22 mouse cellular contexts compared by ENCODE assay signal in genomic region chr10:108649174-108649573, GRCm38 (mm10). TPM values are rescaled to one million over a fixed set of nuclear protein-coding genes. Genes with fewer than 3 reads are reported as not detected.
DNase-seq lines count a peak whose midpoint lies in the region; ATAC-seq and TF ChIP-seq lines count a peak whose summit lies in the region.
"Had no signal": no experiment of that assay in that cellular context is flagged by ENCODE, and none has a peak within 500 bp of the region (broad histone marks: within the 10 kb centered on the region; RNA-seq: fewer than 3 reads in every experiment).

No protein-coding gene starts in this region.

- peaks cover 8% of the 10 kb centered on the region; the same call in 1 of the 2 replicates for H3K4me1 ChIP-seq in hindbrain, embryonic 14.5 days (replicated peaks; ENCODE audit: control insufficient read depth, insufficient read depth, low read length)
- no peaks in the 10 kb centered on the region for H3K4me1 ChIP-seq in hindbrain, embryonic 11.5 days (replicated peaks; ENCODE audit: control insufficient read depth, insufficient read depth, low read length)
- H3K4me1 ChIP-seq in stomach, embryonic 15.5 days: no peaks in the 10 kb centered on the region
- no peaks in the 10 kb centered on the region for H3K4me1 ChIP-seq in stomach, postnatal 0 days (replicated peaks; ENCODE audit: control insufficient read depth, insufficient read depth)
- no peaks in the 10 kb centered on the region for H3K4me1 ChIP-seq in stomach, embryonic 16.5 days (ENCODE audit: control insufficient read depth, insufficient read depth, low read length)
- H3K4me1 ChIP-seq: embryonic facial prominence, embryonic 15.5 days; forebrain, embryonic 10.5 days; limb, embryonic 15.5 days had no signal

- TF ChIP-seq CTCF in stomach, postnatal 0 days (IDR thresholded peaks at IDR 0.05; ENCODE audit: low read depth): no peak

- no peak overlapping the region for H3K9ac ChIP-seq in hindbrain, embryonic 14.5 days
- H3K9ac ChIP-seq in hindbrain, embryonic 11.5 days (ENCODE audit: low read depth, low read length): no peak overlapping the region
- no peak overlapping the region for H3K9ac ChIP-seq in stomach, embryonic 15.5 days
- no peak overlapping the region for H3K9ac ChIP-seq in stomach, postnatal 0 days (ENCODE audit: low read length)
- H3K9ac ChIP-seq in stomach, embryonic 16.5 days (ENCODE audit: low read length): no peak overlapping the region
- H3K9ac ChIP-seq: embryonic facial prominence, embryonic 15.5 days; heart, embryonic 15.5 days; limb, embryonic 15.5 days had no signal

- intact Hi-C loops in gastrocnemius, postnatal 36 days (cut with DNase I): no loop called here

- H3K4me2 ChIP-seq in hindbrain, embryonic 14.5 days (replicated peaks): no peak overlapping the region
- H3K4me2 ChIP-seq in hindbrain, embryonic 11.5 days (replicated peaks; ENCODE audit: low read depth, low read length): no peak overlapping the region
- no peak overlapping the region for H3K4me2 ChIP-seq in stomach, embryonic 15.5 days
- H3K4me2 ChIP-seq in stomach, postnatal 0 days (replicated peaks; ENCODE audit: low read depth): no peak overlapping the region
- H3K4me2 ChIP-seq in stomach, embryonic 16.5 days (ENCODE audit: low read depth, low read length): no peak overlapping the region
- H3K4me2 ChIP-seq: embryonic facial prominence, embryonic 15.5 days; heart, embryonic 15.5 days; limb, embryonic 15.5 days had no signal

- H3K36me3 ChIP-seq in hindbrain, embryonic 14.5 days (replicated peaks; ENCODE audit: control insufficient read depth, insufficient read depth): no peaks in the 10 kb centered on the region
- H3K36me3 ChIP-seq in hindbrain, embryonic 11.5 days (ENCODE audit: control insufficient read depth, insufficient read depth, low read length): no peaks in the 10 kb centered on the region
- no peaks in the 10 kb centered on the region for H3K36me3 ChIP-seq in stomach, embryonic 15.5 days
- H3K36me3 ChIP-seq in stomach, postnatal 0 days (ENCODE audit: control insufficient read depth, insufficient read depth, low read length): no peaks in the 10 kb centered on the region
- H3K36me3 ChIP-seq in stomach, embryonic 16.5 days (ENCODE audit: control insufficient read depth, insufficient read depth, low read length): no peaks in the 10 kb centered on the region
- H3K36me3 ChIP-seq: embryonic facial prominence, embryonic 15.5 days; forebrain, embryonic 10.5 days; heart, embryonic 15.5 days; limb, embryonic 15.5 days had no signal

- ATAC-seq in hindbrain, embryonic 14.5 days (ENCODE audit: low FRiP score): no peak
- no peak for ATAC-seq in hindbrain, embryonic 11.5 days (ENCODE audit: low FRiP score)
- no peak for ATAC-seq in stomach, embryonic 15.5 days (ENCODE audit: insufficient read depth, low FRiP score, low read depth)
- ATAC-seq in stomach, postnatal 0 days (ENCODE audit: low FRiP score, low TSS enrichment): no peak
- ATAC-seq in stomach, embryonic 16.5 days (ENCODE audit: insufficient read depth, low FRiP score): no peak

- no peak overlapping the region for H3K4me3 ChIP-seq in hindbrain, embryonic 14.5 days (replicated peaks; ENCODE audit: low read length)
- H3K4me3 ChIP-seq in hindbrain, embryonic 11.5 days (ENCODE audit: low read depth, low read length): no peak overlapping the region
- H3K4me3 ChIP-seq in stomach, embryonic 15.5 days (replicated peaks): no peak overlapping the region
- no peak overlapping the region for H3K4me3 ChIP-seq in stomach, postnatal 0 days (ENCODE audit: low read depth, low read length)
- no peak overlapping the region for H3K4me3 ChIP-seq in stomach, embryonic 16.5 days (replicated peaks; ENCODE audit: low read length)
- H3K4me3 ChIP-seq: embryonic facial prominence, embryonic 15.5 days; forebrain, embryonic 10.5 days; heart, embryonic 15.5 days; limb, embryonic 15.5 days had no signal

- 0 out of 2 replicates have a peak overlapping the region, but pooled peaks have one; percentile 35 for H3K27ac ChIP-seq in hindbrain, embryonic 14.5 days
- no peak overlapping the region for H3K27ac ChIP-seq in hindbrain, embryonic 11.5 days (ENCODE audit: low read depth, low read length)
- H3K27ac ChIP-seq in stomach, embryonic 15.5 days: 0 out of 2 replicates have a peak overlapping the region, but pooled peaks have one; percentile 0
- H3K27ac ChIP-seq in stomach, postnatal 0 days (replicated peaks): no peak overlapping the region
- H3K27ac ChIP-seq in stomach, embryonic 16.5 days (ENCODE audit: low read length): peak overlapping the region; percentile 24
- H3K27ac ChIP-seq: embryonic facial prominence, embryonic 15.5 days; forebrain, embryonic 10.5 days; heart, embryonic 15.5 days; limb, embryonic 15.5 days had no signal

- H3K27me3 ChIP-seq in hindbrain, embryonic 14.5 days (ENCODE audit: control insufficient read depth, insufficient read depth, low read length): no peaks in the 10 kb centered on the region
- H3K27me3 ChIP-seq in hindbrain, embryonic 11.5 days (ENCODE audit: control insufficient read depth, insufficient read depth, low read length): no peaks in the 10 kb centered on the region
- H3K27me3 ChIP-seq in stomach, embryonic 15.5 days (replicated peaks): no peaks in the 10 kb centered on the region
- no peaks in the 10 kb centered on the region for H3K27me3 ChIP-seq in stomach, postnatal 0 days (ENCODE audit: control insufficient read depth, insufficient read depth, low read length)
- H3K27me3 ChIP-seq in stomach, embryonic 16.5 days (ENCODE audit: control insufficient read depth, insufficient read depth, low read length): no peaks in the 10 kb centered on the region
- H3K27me3 ChIP-seq: embryonic facial prominence, embryonic 15.5 days; heart, embryonic 15.5 days; limb, embryonic 15.5 days had no signal

- DNase-seq in hindbrain, embryonic 14.5 days (ENCODE audit: low spot score): no peak
- DNase-seq in hindbrain, embryonic 11.5 days (ENCODE audit: low spot score): no peak
- no peak for DNase-seq in stomach, postnatal 0 days (ENCODE audit: low spot score)
- peak; percentile 65 to 70 for DNase-seq in cerebellum, postnatal 25 days
- DNase-seq in gastrocnemius, postnatal 36 days: no peak
- no peak for DNase-seq in spleen, postnatal 14 days (ENCODE audit: low spot score in 2 of 2)
- DNase-seq: adrenal gland, adult 8-10 months; B cell, adult 2 months; heart, adult 18-20 months; kidney, adult 8-10 months; kidney, postnatal 25 days; lung, postnatal 10 days; thymus, postnatal 14 days had no signal

- WGBS in hindbrain, embryonic 14.5 days: 74% methylated on average over 7 of the region's 7 CpGs
- WGBS in hindbrain, embryonic 11.5 days: 80% methylated on average over 7 of the region's 7 CpGs
- 68% methylated on average over 7 of the region's 7 CpGs for WGBS in stomach, embryonic 15.5 days
- WGBS in stomach, postnatal 0 days: 57% methylated on average over 7 of the region's 7 CpGs
- 59% methylated on average over 7 of the region's 7 CpGs for WGBS in stomach, embryonic 16.5 days

- TF ChIP-seq EP300 in stomach, postnatal 0 days (optimal IDR thresholded peaks at IDR 0.05): no peak

- no peaks in the 10 kb centered on the region for H3K9me3 ChIP-seq in hindbrain, embryonic 14.5 days (ENCODE audit: control insufficient read depth, low read length)
- no peaks in the 10 kb centered on the region for H3K9me3 ChIP-seq in hindbrain, embryonic 11.5 days (ENCODE audit: control insufficient read depth, low read length)
- H3K9me3 ChIP-seq in stomach, embryonic 15.5 days: no peaks in the 10 kb centered on the region
- H3K9me3 ChIP-seq in stomach, postnatal 0 days (ENCODE audit: control insufficient read depth, low read length): no peaks in the 10 kb centered on the region
- no peaks in the 10 kb centered on the region for H3K9me3 ChIP-seq in stomach, embryonic 16.5 days (replicated peaks; ENCODE audit: control insufficient read depth, low read length)
- H3K9me3 ChIP-seq: embryonic facial prominence, embryonic 15.5 days; forebrain, embryonic 10.5 days; heart, embryonic 15.5 days; limb, embryonic 15.5 days had no signal

RNA-seq across cellular contexts. Expression of gene Gm5136, which starts 50.8 kb away (rescaled TPM):
- 0.20 and 0.41 TPM in 2 replicates for polyA plus RNA-seq in hindbrain, embryonic 14.5 days (2014; fragmentation: Nextera tagmentation; extraction: Ambion mirVana)
- polyA plus RNA-seq in hindbrain, embryonic 11.5 days (2014; fragmentation: Nextera tagmentation; extraction: Ambion mirVana): 0.31 and 0.36 TPM in 2 replicates
- polyA plus RNA-seq in stomach, embryonic 15.5 days (2015; fragmentation: Nextera tagmentation; extraction: Ambion mirVana): not detected in 2 replicates
- polyA plus RNA-seq in stomach, postnatal 0 days (2015; fragmentation: Nextera tagmentation; extraction: Ambion mirVana): not detected in 2 replicates
- polyA plus RNA-seq in stomach, embryonic 16.5 days (2015; fragmentation: Nextera tagmentation; extraction: Ambion mirVana): not detected in 2 replicates
- not detected for total RNA-seq in gastrocnemius, postnatal 36 days (2021)
- total RNA-seq: heart, adult 18-20 months; megakaryocyte, adult 5-6 weeks had no signal
- polyA plus RNA-seq: embryonic facial prominence, embryonic 15.5 days; forebrain, embryonic 10.5 days; heart, embryonic 15.5 days; limb, embryonic 15.5 days; liver, embryonic 16.5 days; stomach, embryonic 14.5 days had no signal

Comparison
In these comparisons a context has a peak if more than half of its experiments do, and no peak if none do; other contexts are left out.
1. H3K27ac ChIP-seq: peak in hindbrain, embryonic 14.5 days (single experiment), stomach, embryonic 15.5 days (single experiment) and stomach, embryonic 16.5 days (single experiment); none in hindbrain, embryonic 11.5 days (single experiment) and stomach, postnatal 0 days (single experiment).
2. DNase-seq: peak in cerebellum, postnatal 25 days (2 of 2); none in hindbrain, embryonic 14.5 days (single experiment), hindbrain, embryonic 11.5 days (single experiment), stomach, postnatal 0 days (single experiment), gastrocnemius, postnatal 36 days (0 of 2) and spleen, postnatal 14 days (0 of 2).